Mouse (Mus musculus) kidney, postnatal 0 days (tissue): Measurements from ENCODE around the gene Tjp2. TPM values are rescaled to one million over a fixed set of nuclear protein-coding genes. Genes with fewer than 3 reads are reported as not detected.

Experiments
- ATAC-seq: fragments of 200-750 bp; cut with Nextera tagmentation; replicated peaks from 2 replicates; pipeline ENCODE4 v1.8.0; 2017; ENCODE audit warnings: low read depth, moderate number of reproducible peaks, moderate TSS enrichment, moderate library complexity; ENCODE audit not compliant: low FRiP score
- DNase-seq: peaks from one replicate; pipeline ENCODE4 v3.0.0-alpha.2; 2016; ENCODE audit warnings: low spot score
- H3K27ac ChIP-seq: fragments of 300-500 bp; sonication (generic); 2 replicates; pipeline ENCODE4 v1.5.1; 2014; ENCODE audit warnings: mild to moderate bottlenecking
- H3K27me3 ChIP-seq: fragments of 300-500 bp; sonication (generic); 2 replicates; pipeline ENCODE4 v1.6.1; 2014; ENCODE audit warnings: low read length, mixed read lengths; ENCODE audit not compliant: insufficient read depth
- H3K36me3 ChIP-seq: fragments of 300-500 bp; sonication (generic); 2 replicates; pipeline ENCODE4 v1.6.1; 2014; ENCODE audit warnings: low read length, mixed read lengths; ENCODE audit not compliant: insufficient read depth
- H3K4me1 ChIP-seq: fragments of 300-500 bp; sonication (generic); replicated peaks from 2 replicates; pipeline ENCODE4 v1.6.1; 2014; ENCODE audit warnings: antibody characterized with exemption, low read length, mixed read lengths; ENCODE audit not compliant: insufficient read depth
- H3K4me2 ChIP-seq: fragments of 300-500 bp; sonication (generic); 2 replicates; pipeline ENCODE4 v1.6.1; 2014; ENCODE audit warnings: mild to moderate bottlenecking, low read length, moderate library complexity, mixed read lengths
- H3K4me3 ChIP-seq: fragments of 300-500 bp; sonication (generic); replicated peaks from 2 replicates; pipeline ENCODE4 v1.5.1; 2014; ENCODE audit warnings: low read depth, low read length
- H3K9ac ChIP-seq: fragments of 300-500 bp; sonication (generic); 2 replicates; pipeline ENCODE4 v1.6.1; 2014; ENCODE audit warnings: low read depth, low read length
- H3K9me3 ChIP-seq: fragments of 300-500 bp; sonication (generic); replicated peaks from 2 replicates; pipeline ENCODE4 v1.6.1; 2016; ENCODE audit warnings: low read length, inconsistent platforms, mixed read lengths
- CTCF ChIP-seq: IDR thresholded peaks from 2 replicates; pipeline ENCODE4 v1.5.1; 2016; ENCODE audit warnings: antibody characterized with exemption, low read depth, mild to moderate bottlenecking, moderate library complexity
- WGBS: fragments of 180-500 bp; shearing (Covaris S2); extraction: QIAGEN DNeasy Blood & Tissue Kit; methylation state at CpG from one replicate; pipeline ENCODE4 v1.1.7; 2014; 5-methylcytosine and 5-hydroxymethylcytosine counted together
- polyA plus RNA-seq: library from polyadenylated mRNA; unstranded; fragments of >200 nt; fragmentation: Nextera tagmentation; extraction: Ambion mirVana; gene quantifications from 2 replicates; pipeline ENCODE4 v1.2.1, GENCODE M21; 2015

Gene Tjp2
- polyA plus RNA-seq = 24.9 and 25.5 TPM in 2 replicates

DNA sequence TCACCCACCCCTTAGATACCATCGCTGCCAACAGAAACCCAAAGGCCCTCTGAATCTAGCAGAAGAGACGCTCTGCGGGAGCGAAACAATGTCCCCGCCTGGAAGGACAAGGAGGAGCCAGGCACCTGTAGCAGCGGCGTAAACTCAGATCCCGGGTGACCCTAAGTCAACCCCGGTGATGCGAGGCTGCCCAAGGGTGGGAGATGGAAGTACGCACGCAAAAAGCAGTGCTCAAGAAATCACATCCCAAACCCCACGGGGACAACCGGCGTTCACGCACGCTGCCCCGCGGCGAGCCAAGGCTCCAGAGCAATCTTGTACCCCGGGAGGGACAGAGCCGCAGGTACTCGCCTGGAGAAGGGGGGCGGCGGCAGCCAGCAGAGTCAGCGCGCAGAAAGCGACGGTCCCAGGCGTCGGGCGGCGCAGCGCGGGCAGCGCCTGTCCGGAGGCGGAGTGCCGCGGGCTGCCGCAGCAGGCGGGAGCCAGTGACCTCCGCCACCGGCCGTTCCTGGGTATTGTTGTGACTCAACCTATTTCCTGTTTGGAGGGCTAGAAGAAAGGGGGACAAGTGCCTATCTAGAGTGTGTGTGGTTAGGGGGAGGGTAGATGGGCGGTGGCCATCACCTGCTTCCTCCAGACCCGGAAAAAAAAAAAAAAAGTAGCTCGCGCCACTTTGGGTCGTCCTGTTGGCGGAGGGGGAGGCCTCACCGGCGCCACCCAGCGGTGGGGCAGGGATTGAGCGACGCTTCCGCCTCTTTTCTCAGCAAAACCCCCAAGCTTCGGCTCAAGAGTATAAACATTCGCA lies at the start of gene Tjp2:
TSS of gene Tjp2 (minus strand) at position 531 of the 805 bp plus-strand sequence.
- H3K36me3 ChIP-seq = no peaks in the 10 kb centered on the region
- no peaks in the 10 kb centered on the region for H3K27me3 ChIP-seq
- under 1% methylated on average over 59 of the region's 59 CpGs for WGBS
- H3K4me2 ChIP-seq = peak within 1 kb of the TSS; percentile 77
- no peaks in the 10 kb centered on the region; the same call in 1 of the 2 replicates for H3K4me1 ChIP-seq
- H3K9me3 ChIP-seq = no peaks in the 10 kb centered on the region
- peak within 1 kb of the TSS; percentile 75 for H3K9ac ChIP-seq
- peak; percentile 87 for TF ChIP-seq CTCF
- H3K27ac ChIP-seq = peak within 1 kb of the TSS; percentile 95
- DNase-seq = peak; percentile 77
- peak within 1 kb of the TSS; percentile 62 for H3K4me3 ChIP-seq
- peak; percentile 75 for ATAC-seq

DNA sequence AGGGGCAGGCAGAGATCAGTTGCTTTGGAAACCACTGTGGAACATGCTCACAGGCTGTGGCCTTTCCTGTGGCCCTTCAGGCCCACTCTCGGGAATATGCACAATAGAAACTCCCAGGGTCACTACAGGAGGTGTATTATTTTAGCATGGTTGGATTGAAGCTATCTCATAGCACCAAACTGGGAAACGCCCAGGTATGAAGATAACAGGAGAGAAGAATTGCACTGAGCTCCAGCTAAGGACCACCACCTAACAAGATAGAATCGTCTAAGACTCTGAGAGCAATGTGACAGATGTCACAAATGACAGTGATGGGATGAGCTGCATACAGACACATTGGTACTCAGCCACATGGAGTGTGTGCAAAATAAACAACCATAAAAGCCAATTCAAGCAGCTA lies 49.5 kb upstream of the Tjp2 start:
- ATAC-seq = no peak
- TF ChIP-seq CTCF = no peak
- H3K4me3 ChIP-seq = no peak overlapping the region

DNA sequence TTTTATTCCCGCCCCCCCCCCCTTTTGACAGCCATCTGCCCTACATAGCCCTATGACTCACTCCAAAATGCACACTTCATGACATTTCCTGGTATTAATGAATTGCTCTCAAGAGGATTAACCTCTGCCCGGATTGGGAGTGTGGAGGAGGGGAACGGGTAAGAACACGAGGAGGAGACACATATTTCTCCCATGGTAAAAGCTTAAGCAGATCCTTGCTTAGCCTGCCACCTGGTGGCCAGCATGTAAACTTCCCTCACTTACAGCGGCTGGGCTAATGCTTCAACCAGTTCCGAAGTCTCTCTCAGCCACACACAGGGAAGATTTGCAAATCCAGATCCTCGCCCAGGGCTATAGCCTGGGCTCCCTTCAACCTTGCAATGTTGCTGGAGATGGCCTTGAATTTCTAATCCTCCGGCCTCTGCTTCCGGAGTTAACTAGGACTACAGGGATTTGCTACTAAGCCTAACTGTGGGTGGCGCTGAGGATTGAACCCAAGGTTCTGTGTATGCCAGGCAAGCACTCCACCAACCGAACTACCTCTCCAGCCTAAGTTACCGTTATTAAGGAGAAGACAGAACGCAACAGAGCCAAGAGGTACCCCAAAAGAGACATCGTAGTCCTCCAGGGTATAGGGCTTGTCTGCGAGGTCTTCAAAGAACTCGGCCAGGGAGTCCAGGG lies 47.1 kb upstream of the Tjp2 start:
- no peaks in the 10 kb centered on the region for H3K9me3 ChIP-seq
- H3K4me2 ChIP-seq = peak overlapping the region; percentile 21; the same call in 1 of the 2 replicates
- TF ChIP-seq CTCF = peak; percentile 96
- ATAC-seq (peak; percentile 94), DNase-seq (peak; percentile 98)
- 0 out of 2 replicates have a peak overlapping the region, but pooled peaks have one; percentile 65 for H3K27ac ChIP-seq
- 0 out of 2 replicates have a peak, but pooled peaks cover 10% of the 10 kb centered on the region for H3K36me3 ChIP-seq
- H3K9ac ChIP-seq = no peak overlapping the region
- 0 out of 2 replicates have a peak, but pooled peaks cover 4% of the 10 kb centered on the region for H3K4me1 ChIP-seq
- H3K4me3 ChIP-seq = no peak overlapping the region
- no peaks in the 10 kb centered on the region for H3K27me3 ChIP-seq
- WGBS = 45% methylated on average over 16 of the region's 16 CpGs

More for the DNA sequence above, 49.5 kb upstream of the Tjp2 start:
- H3K36me3 ChIP-seq = 0 out of 2 replicates have a peak, but pooled peaks cover 10% of the 10 kb centered on the region
- H3K4me2 ChIP-seq = no peak overlapping the region
- WGBS = 82% methylated on average over 3 of the region's 3 CpGs
- H3K9me3 ChIP-seq = no peaks in the 10 kb centered on the region
- H3K27me3 ChIP-seq = no peaks in the 10 kb centered on the region
- H3K4me1 ChIP-seq = 0 out of 2 replicates have a peak, but pooled peaks cover 3% of the 10 kb centered on the region
- no peak overlapping the region for H3K27ac ChIP-seq
- DNase-seq = no peak
- no peak overlapping the region for H3K9ac ChIP-seq

DNA sequence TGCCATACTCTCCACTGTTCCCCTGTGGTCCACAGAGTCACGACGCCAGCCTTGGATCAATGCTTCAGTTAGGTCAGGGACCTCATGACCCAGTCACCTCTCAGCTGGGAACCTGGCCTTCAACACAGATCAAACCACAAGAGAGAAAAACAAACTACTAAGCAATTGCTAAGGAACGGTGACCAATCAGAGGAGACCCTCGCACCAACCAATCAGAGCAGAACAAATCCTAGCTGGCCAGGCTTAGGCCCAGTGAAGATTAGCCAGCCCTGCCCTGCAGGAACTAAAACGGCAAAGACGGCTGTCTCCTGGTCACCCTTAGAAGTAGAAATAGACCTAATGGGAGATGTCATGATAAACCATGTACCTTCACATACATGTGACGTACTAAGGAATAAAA lies 46.5 kb upstream of the Tjp2 start:
- Histone ChIP-seq H3K4me3 (no peak overlapping the region), H3K36me3 (0 out of 2 replicates have a peak, but pooled peaks cover 10% of the 10 kb centered on the region), H3K9me3 (no peaks in the 10 kb centered on the region), H3K9ac (no peak overlapping the region), H3K27ac (peak overlapping the region; percentile 65; the same call in 1 of the 2 replicates), H3K4me2 (peak overlapping the region; percentile 21; the same call in 1 of the 2 replicates), H3K27me3 (no peaks in the 10 kb centered on the region), H3K4me1 (0 out of 2 replicates have a peak, but pooled peaks cover 4% of the 10 kb centered on the region)
- DNase-seq (peak; percentile 79), ATAC-seq (peak; percentile 89)
- 38% methylated on average over 7 of the region's 7 CpGs for WGBS
- TF ChIP-seq CTCF = no peak

DNA sequence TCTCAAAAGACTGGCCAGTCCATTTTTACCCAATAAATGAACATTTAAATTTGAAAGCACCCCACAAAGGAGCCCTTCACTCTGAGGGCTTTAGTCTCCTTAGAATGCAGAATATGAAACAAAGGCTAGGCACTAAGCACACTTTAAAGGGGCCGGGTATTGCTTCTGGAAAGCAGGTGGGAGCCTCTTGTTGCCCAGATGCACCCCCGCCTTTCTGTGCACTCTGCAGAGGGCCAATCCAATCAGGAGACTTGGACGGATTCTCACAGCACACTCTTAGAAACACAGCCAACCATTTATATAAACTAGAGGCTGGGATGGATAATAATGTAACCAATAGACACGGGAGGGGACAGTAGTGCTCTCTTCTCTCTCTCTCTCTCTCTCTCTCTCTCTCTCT lies 43.7 kb upstream of the Tjp2 start:
- no peak overlapping the region for H3K9ac ChIP-seq
- H3K27ac ChIP-seq = no peak overlapping the region
- H3K4me2 ChIP-seq = no peak overlapping the region
- H3K9me3 ChIP-seq = no peaks in the 10 kb centered on the region
- DNase-seq (no peak), ATAC-seq (no peak)
- 0 out of 2 replicates have a peak, but pooled peaks cover 2% of the 10 kb centered on the region for H3K36me3 ChIP-seq
- H3K4me3 ChIP-seq = no peak overlapping the region
- H3K4me1 ChIP-seq = 0 out of 2 replicates have a peak, but pooled peaks cover 4% of the 10 kb centered on the region
- no peak for TF ChIP-seq CTCF
- no peaks in the 10 kb centered on the region for H3K27me3 ChIP-seq
- WGBS = 68% methylated on average over 4 of the region's 4 CpGs
